Mouse (Mus musculus) monocyte, adult 5-6 weeks (primary cell): ENCODE measurements around the gene Dgkd. TPM values are rescaled to one million over a fixed set of nuclear protein-coding genes. Genes with fewer than 3 reads are reported as not detected.

ENCODE experiments used
- ATAC-seq: fragments of 153-309, 156-312 bp; replicated peaks from 2 replicates; pipeline ENCODE4 v1.8.0; 2017; ENCODE audit warnings: mild to moderate bottlenecking; ENCODE audit not compliant: low TSS enrichment, insufficient number of reproducible peaks, severe bottlenecking, poor library complexity, low FRiP score
- total RNA-seq: library from RNA; stranded (forward); fragments of 200-1000, 200-491, 200-594 nt; gene quantifications from 3 replicates; pipeline ENCODE4 v1.2.3, GENCODE M21; 2017

The Dgkd gene
- total RNA-seq, 1 experiment from 2014 or later: 98.9 TPM

DNA sequence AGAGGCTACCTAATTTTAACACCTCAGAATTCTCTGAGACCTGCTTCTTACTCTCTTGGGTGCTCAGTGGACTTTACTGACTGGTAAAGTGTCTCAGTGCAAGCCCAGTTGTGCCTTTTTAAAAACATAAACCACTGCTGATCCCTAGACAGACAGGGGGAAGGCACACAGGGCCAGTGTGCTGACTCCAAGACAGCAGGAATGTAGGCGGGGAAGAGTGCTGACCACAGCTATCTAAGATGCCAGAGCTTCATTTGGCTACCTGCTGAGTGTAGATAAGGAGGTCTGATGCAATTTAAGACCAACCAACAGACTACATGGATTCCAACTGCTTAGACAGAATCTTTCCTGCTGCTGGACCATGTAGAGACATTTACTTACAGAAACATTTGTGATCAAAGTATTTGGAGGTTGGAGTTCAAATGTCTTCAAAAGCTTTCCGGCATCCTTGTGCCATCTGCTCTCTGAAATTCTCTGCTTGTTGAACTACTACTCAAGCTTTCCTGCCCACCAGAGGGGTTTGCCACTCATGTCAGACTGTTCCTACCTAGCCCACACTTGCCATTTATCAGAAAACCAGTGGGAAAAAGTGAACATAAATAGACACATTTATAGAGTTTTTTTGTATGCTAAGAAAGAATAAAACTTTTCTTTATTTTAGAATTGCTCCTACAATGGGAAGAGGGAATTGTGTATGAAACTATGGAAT is 108.5 kb downstream of the Dgkd start:
- no peak for ATAC-seq

DNA sequence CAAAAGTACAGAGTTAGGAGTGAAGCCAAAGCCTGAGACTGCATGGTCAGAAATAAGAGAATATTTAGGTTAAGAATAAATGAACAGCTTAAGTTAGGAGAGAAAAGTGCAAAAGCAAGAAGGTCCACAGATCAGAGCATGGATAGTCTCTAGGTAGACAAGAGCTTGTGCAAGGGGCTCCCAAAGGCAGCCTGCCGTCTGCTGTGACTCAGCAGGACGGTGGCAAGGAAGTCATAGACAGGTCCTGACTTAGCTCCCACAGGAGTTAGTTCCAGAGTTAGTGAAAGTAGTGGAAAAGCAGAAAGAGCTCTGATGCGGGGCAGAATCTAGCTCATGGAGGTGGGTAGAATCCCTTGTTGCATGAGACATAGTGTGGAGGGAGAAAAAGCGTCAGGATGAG is 117.3 kb downstream of the Dgkd start:
- no peak for ATAC-seq

DNA sequence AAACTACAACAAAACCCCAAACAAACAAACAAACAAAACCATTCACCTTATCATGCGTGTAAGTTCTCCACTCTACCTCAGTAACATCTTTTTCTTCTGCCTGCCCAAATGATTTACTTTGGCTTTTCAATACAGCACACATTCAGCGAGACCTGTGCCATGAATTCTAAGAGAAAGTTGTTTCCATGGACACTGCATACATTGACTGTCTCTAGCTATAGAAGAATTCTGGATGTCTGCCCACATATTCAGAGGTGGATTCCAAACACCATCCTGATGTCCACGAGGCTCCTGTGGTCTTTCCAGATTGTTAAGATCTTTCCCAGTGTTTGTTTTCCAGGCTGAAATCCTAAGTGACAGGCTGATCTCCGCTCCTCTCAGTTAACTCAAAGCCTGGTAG is 129.2 kb downstream of the Dgkd start:
- ATAC-seq: no peak

DNA sequence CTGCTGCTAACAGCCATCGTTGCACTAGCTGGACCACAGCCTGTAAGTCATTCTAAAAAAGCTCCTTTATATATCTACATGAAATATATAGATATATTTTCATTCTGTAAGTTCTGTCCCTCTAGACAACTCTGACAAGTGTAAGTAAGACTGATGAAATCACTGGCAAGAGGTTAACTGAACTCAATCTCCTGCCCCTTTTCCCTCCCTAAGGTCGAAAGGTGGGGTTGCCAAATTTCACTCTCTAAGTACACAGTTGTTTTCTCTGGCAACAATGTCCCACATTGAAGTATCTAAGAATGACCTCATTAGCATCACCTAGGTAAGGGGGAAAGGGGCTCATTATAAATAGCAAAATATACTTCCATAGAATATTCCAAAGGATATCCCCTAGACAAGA is 139.6 kb downstream of the Dgkd start:
- no peak for ATAC-seq

Other genes with a start within 250 kb of the Dgkd start
- 146 to 215 TPM (median 169 TPM) in 3 replicates for gene Inpp5d, start 233.0 kb upstream of the Dgkd start, total RNA-seq
- gene Atg16l1, start 97.4 kb upstream of the Dgkd start, total RNA-seq: 81.4 to 101 TPM (median 99.5 TPM) in 3 replicates
- gene Sag, start 49.6 kb upstream of the Dgkd start, total RNA-seq: 2.8 to 3.6 TPM (median 3.5 TPM) in 3 replicates
- 14.8 to 34.3 TPM (median 18.1 TPM) in 3 replicates for gene Usp40, start 155.3 kb downstream of the Dgkd start, total RNA-seq
- 1.2 TPM in 1 of 3 replicates, not detected in the others for gene Ugt1a10, start 202.1 kb downstream of the Dgkd start, total RNA-seq
- gene Ugt1a9, start 217.5 kb downstream of the Dgkd start, total RNA-seq: not detected in 3 replicates
- gene Ugt1a8, start 234.5 kb downstream of the Dgkd start, total RNA-seq: not detected in 3 replicates
- gene Ugt1a7c, start 241.8 kb downstream of the Dgkd start, total RNA-seq: 76.0 to 85.9 TPM (median 84.7 TPM) in 3 replicates
- 1.6 to 5.2 TPM (median 4.0 TPM) in 3 replicates for gene Ugt1a6b, start 250.0 kb downstream of the Dgkd start, total RNA-seq